Mouse (Mus musculus): Measurements from ENCODE around the gene Zfand2a.

- TF ChIP-seq CTCF (IDR thresholded peaks at IDR 0.05): no peak
- TF ChIP-seq EP300 (IDR thresholded peaks at IDR 0.05): no peak
Observed at GRCm38 (mm10) chr5:139433842-139434568, 50.3 kb downstream of the Zfand2a start.

Measured in lung, postnatal 0 days (tissue).